8 mouse cellular contexts compared by ENCODE assay signal in genomic region chr3:107943239-107943990, GRCm38 (mm10). TPM values are rescaled to one million over a fixed set of nuclear protein-coding genes. Genes with fewer than 3 reads are reported as not detected.
A peak's percentile ranks its signal among the peaks of the same experiment; 100 is the strongest.
DNase-seq lines count a peak whose midpoint lies in the region; ATAC-seq lines count a peak whose summit lies in the region.

Gene Gstm6, minus strand, starts transcription at chr3:107943749.

- peak within 1 kb of the TSS; percentile 65 for H3K4me2 ChIP-seq in heart, embryonic 12.5 days
- peak within 1 kb of the TSS; percentile 56 for H3K4me2 ChIP-seq in embryonic facial prominence, embryonic 13.5 days

- no peaks in the 10 kb centered on the region for H3K27me3 ChIP-seq in heart, embryonic 12.5 days (replicated peaks)
- H3K27me3 ChIP-seq in embryonic facial prominence, embryonic 13.5 days, result no peaks in the 10 kb centered on the region

- peak; percentile 52; the same call in 1 of the 2 replicates for ATAC-seq in heart, embryonic 12.5 days (ENCODE audit: insufficient number of reproducible peaks, low FRiP score)
- peak; percentile 62; the same call in 1 of the 2 replicates for ATAC-seq in embryonic facial prominence, embryonic 13.5 days (ENCODE audit: insufficient number of reproducible peaks, insufficient read depth, low FRiP score, low TSS enrichment, low read depth)

- no peak within 1 kb of the TSS for H3K27ac ChIP-seq in heart, embryonic 12.5 days (ENCODE audit: poor library complexity, severe bottlenecking)
- no peak within 1 kb of the TSS for H3K27ac ChIP-seq in embryonic facial prominence, embryonic 13.5 days

- peak within 1 kb of the TSS; percentile 9; the same call in 1 of the 2 replicates for H3K9ac ChIP-seq in heart, embryonic 12.5 days
- H3K9ac ChIP-seq in embryonic facial prominence, embryonic 13.5 days, result peak within 1 kb of the TSS; percentile 58; the same call in 1 of the 2 replicates

- H3K9me3 ChIP-seq in heart, embryonic 12.5 days (replicated peaks), result no peaks in the 10 kb centered on the region
- no peaks in the 10 kb centered on the region for H3K9me3 ChIP-seq in embryonic facial prominence, embryonic 13.5 days

- no peaks in the 10 kb centered on the region for H3K36me3 ChIP-seq in heart, embryonic 12.5 days
- no peaks in the 10 kb centered on the region for H3K36me3 ChIP-seq in embryonic facial prominence, embryonic 13.5 days

- H3K4me3 ChIP-seq in heart, embryonic 12.5 days, result peak within 1 kb of the TSS; percentile 30
- H3K4me3 ChIP-seq in embryonic facial prominence, embryonic 13.5 days, result peak within 1 kb of the TSS; percentile 34

- peaks cover 28% of the 10 kb centered on the region for H3K4me1 ChIP-seq in heart, embryonic 12.5 days (replicated peaks)
- peaks cover 5% of the 10 kb centered on the region; the same call in 1 of the 2 replicates for H3K4me1 ChIP-seq in embryonic facial prominence, embryonic 13.5 days

- no peak for DNase-seq in heart, adult 18-20 months
- peak; percentile 67 for DNase-seq in kidney, adult 11 months
- DNase-seq in liver, result peak; percentile 32
- DNase-seq in neural tube, embryonic 10.5 days (ENCODE audit: extremely low spot score, low spot score), result peak; percentile 32
- no peak for DNase-seq in urinary bladder, postnatal 36 days (ENCODE audit: low spot score in 2 of 2)
- no peak for DNase-seq in natural killer cell, adult 2 months (ENCODE audit: low spot score in 2 of 2)

- WGBS in heart, embryonic 12.5 days, result 8% methylated on average over 20 of the region's 20 CpGs
- 18% methylated on average over 20 of the region's 20 CpGs for WGBS in embryonic facial prominence, embryonic 13.5 days

RNA-seq across cellular contexts. Expression of gene Gstm6, which starts in this region (rescaled TPM):
- 9.8 TPM in 2 replicates for polyA plus RNA-seq in heart, embryonic 12.5 days (2016; fragmentation: Nextera tagmentation; extraction: Ambion mirVana)
- 1 to 10 TPM; 4.3 to 4.9 TPM for total RNA-seq in heart, adult 18-20 months (2021)
- polyA plus RNA-seq in embryonic facial prominence, embryonic 13.5 days (2015; fragmentation: Nextera tagmentation; extraction: Ambion mirVana), result 10.7 and 13.5 TPM in 2 replicates

Comparison
In these comparisons a context has a peak if more than half of its experiments do, and no peak if none do; other contexts are left out.
1. DNase-seq: peak in kidney, adult 11 months (single experiment), liver (single experiment) and neural tube, embryonic 10.5 days (single experiment); none in heart, adult 18-20 months (0 of 2), urinary bladder, postnatal 36 days (0 of 2) and natural killer cell, adult 2 months (0 of 2).